Mouse (Mus musculus) large intestine, adult 2 months (tissue): ENCODE results near the gene Rbl2. TPM values are rescaled to one million over a fixed set of nuclear protein-coding genes. Genes with fewer than 3 reads are reported as not detected.

Experiments used
- DNase-seq: peaks from one replicate; pipeline ENCODE4 v3.0.0-alpha.2; 2012; ENCODE audit warnings: low read depth, low spot score
- WGBS: fragments of 180-500 bp; shearing (Covaris S2); methylation state at CpG from one replicate; pipeline ENCODE4 v1.1.7; 2018; 5-methylcytosine and 5-hydroxymethylcytosine counted together
- polyA plus RNA-seq: library from polyadenylated mRNA; depleted of rRNA; stranded (reverse); fragments of >200 nt; gene quantifications from 2 replicates; pipeline ENCODE4 v1.2.3, GENCODE M21; 2012; rRNA removed

The Rbl2 gene
- polyA plus RNA-seq: 9.3 and 17.7 TPM in 2 replicates

GRCm38 (mm10) chr8:91069834-91070233 lies at the start of gene Rbl2:
Gene Rbl2 (plus strand): TSS chr8:91070057.
- peak; percentile 93 for DNase-seq
- WGBS: under 1% methylated on average over 25 of the region's 25 CpGs

- 69% methylated on average over 6 of the region's 6 CpGs for WGBS
- no peak for DNase-seq
These were observed 35.4 kb upstream of the Rbl2 start for GRCm38 (mm10) chr8:91034417-91034816.

GRCm38 (mm10) chr8:91036905-91037304 lies 33.0 kb upstream of the Rbl2 start:
- 66% methylated on average over 6 of the region's 6 CpGs for WGBS
- DNase-seq: no peak

GRCm38 (mm10) chr8:91038637-91039036 lies 31.2 kb upstream of the Rbl2 start:
- no peak for DNase-seq
- 93% methylated on average over 1 of the region's 1 CpGs for WGBS

- WGBS: 59% methylated on average over 4 of the region's 4 CpGs
- no peak for DNase-seq
These were observed 23.5 kb upstream of the Rbl2 start for GRCm38 (mm10) chr8:91046370-91046769.

GRCm38 (mm10) chr8:91051037-91051436 lies 18.8 kb upstream of the Rbl2 start:
- WGBS: 37% methylated on average over 8 of the region's 8 CpGs
- no peak for DNase-seq

- DNase-seq: no peak
- WGBS: 89% methylated on average over 4 of the region's 4 CpGs
These were observed 15.4 kb upstream of the Rbl2 start for GRCm38 (mm10) chr8:91054418-91054817.

GRCm38 (mm10) chr8:91056848-91057247 lies 13.0 kb upstream of the Rbl2 start:
- DNase-seq: no peak
- 40% methylated on average over 3 of the region's 3 CpGs for WGBS

GRCm38 (mm10) chr8:91059086-91059578 lies 10.7 kb upstream of the Rbl2 start:
- no peak for DNase-seq

- no peak for DNase-seq
- 82% methylated on average over 7 of the region's 7 CpGs for WGBS
These were observed 9.9 kb upstream of the Rbl2 start for GRCm38 (mm10) chr8:91059884-91060510.

- 67% methylated on average over 19 of the region's 19 CpGs for WGBS
- DNase-seq: no peak
These were observed 9.0 kb upstream of the Rbl2 start for GRCm38 (mm10) chr8:91060555-91061471.

- 43% methylated on average over 4 of the region's 4 CpGs for WGBS
- no peak for DNase-seq
These were observed 4.7 kb upstream of the Rbl2 start for GRCm38 (mm10) chr8:91065179-91065578.

GRCm38 (mm10) chr8:91069407-91069806 lies 450 bp upstream of the Rbl2 start:
- 6% methylated on average over 10 of the region's 10 CpGs for WGBS
- DNase-seq: no peak

GRCm38 (mm10) chr8:91070275-91070859 lies 510 bp downstream of the Rbl2 start:
- WGBS: under 1% methylated on average over 34 of the region's 34 CpGs
- DNase-seq: peak; percentile 92

- 89% methylated on average over 12 of the region's 12 CpGs for WGBS
- no peak for DNase-seq
These were observed 7.4 kb downstream of the Rbl2 start for GRCm38 (mm10) chr8:91077077-91077867.

- 99% methylated on average over 2 of the region's 2 CpGs for WGBS
- DNase-seq: no peak
These were observed 9.8 kb downstream of the Rbl2 start for GRCm38 (mm10) chr8:91079678-91080077.

- 71% methylated on average over 7 of the region's 7 CpGs for WGBS
- no peak for DNase-seq
These were observed 12.1 kb downstream of the Rbl2 start for GRCm38 (mm10) chr8:91081911-91082310.

GRCm38 (mm10) chr8:91082428-91082827 lies 12.6 kb downstream of the Rbl2 start:
- 88% methylated on average over 12 of the region's 12 CpGs for WGBS
- DNase-seq: no peak

GRCm38 (mm10) chr8:91088452-91088851 lies 18.6 kb downstream of the Rbl2 start:
- DNase-seq: no peak
- 94% methylated on average over 7 of the region's 7 CpGs for WGBS

GRCm38 (mm10) chr8:91089601-91090000 lies 19.7 kb downstream of the Rbl2 start:
- 78% methylated on average over 2 of the region's 2 CpGs for WGBS

More at GRCm38 (mm10) chr8:91089601-91090000, 19.7 kb downstream of the Rbl2 start:
- DNase-seq: no peak
